Mouse (Mus musculus): ENCODE measurements around the gene Galntl6.

GRCm38 (mm10) chr8:58265485-58265884, 647.0 kb downstream of the Galntl6 start:
- no peak for TF ChIP-seq CTCF (IDR thresholded peaks at IDR 0.05)
- no peak for TF ChIP-seq EP300 (IDR thresholded peaks at IDR 0.05)

Measured in lung, postnatal 0 days (tissue).